Mouse (Mus musculus): ENCODE measurements around the gene Ulk3. TPM values are rescaled to one million over a fixed set of nuclear protein-coding genes. Genes with fewer than 3 reads are reported as not detected.
A peak's percentile ranks its signal among the peaks of the same experiment; 100 is the strongest.

Gene Ulk3
- total and polyA plus RNA-seq, 3 experiments: 2.6 to 11.4 (median 10.0) TPM

DNA sequence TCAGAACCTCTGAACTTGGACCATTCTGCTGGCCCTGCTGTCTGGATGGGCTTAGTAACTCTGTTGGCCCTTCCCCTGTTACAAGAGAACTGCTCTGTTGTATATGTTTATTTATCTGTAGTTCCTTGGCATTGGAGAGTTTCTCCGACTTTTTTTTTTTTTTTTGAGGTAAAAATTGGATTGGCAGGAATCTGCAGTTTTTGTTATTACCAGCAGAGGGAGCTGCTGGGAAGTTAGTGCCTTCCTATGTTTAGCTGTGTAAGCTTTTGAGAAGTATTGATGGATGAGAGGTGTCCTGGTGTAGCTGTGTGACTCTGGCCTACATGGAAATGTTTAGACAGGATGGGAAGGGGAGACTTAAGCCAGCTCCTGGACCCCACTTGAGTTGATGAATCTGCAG, 47.9 kb upstream of the Ulk3 start:
- Histone ChIP-seq H3K4me1 (ENCODE audit: control insufficient read depth in 1 of 2, insufficient read depth in 2 of 2) (peaks cover 7 to 23% of the 10 kb centered on the region in 2 experiments), H3K36me3 (replicated peaks in 1 of 2; ENCODE audit: control insufficient read depth in 1 of 2, insufficient read depth in 1 of 2, low read length in 1 of 2) (peaks cover 58 to 76% of the 10 kb centered on the region in 2 experiments), H3K27me3 (replicated peaks) (no peaks in the 10 kb centered on the region), H3K4me2 (ENCODE audit: insufficient read depth, low read depth, poor library complexity, severe bottlenecking) (no peak overlapping the region), H3K9ac (ENCODE audit: insufficient read depth, low read depth) (no peak overlapping the region), H3K27ac (ENCODE audit: insufficient read depth, low read depth) (no peak overlapping the region), H3K79me2 (replicated peaks; ENCODE audit: control insufficient read depth, extremely low read depth, insufficient read depth, poor library complexity, severe bottlenecking) (peaks cover 10% of the 10 kb centered on the region), H3K4me3 (replicated peaks in 1 of 3; ENCODE audit: low read depth in 2 of 3, low read length in 2 of 3, poor library complexity in 1 of 3) (no peak overlapping the region), H3K9me3 (replicated peaks; ENCODE audit: low read length) (no peaks in the 10 kb centered on the region)
- dilution Hi-C loops (cut with MboI; ENCODE audit: extremely low pct_ligation_motif_present, extremely low pct_unique_long_range_greater_than_20kb, low sequenced_read_pairs) (no loop called here), in situ Hi-C loops (cut with MboI; ENCODE audit: low pct_ligation_motif_present, low pct_unique_long_range_greater_than_20kb, low sequenced_read_pairs) (no loop called here)
- TF ChIP-seq IRF4 (IDR thresholded peaks at IDR 0.05; ENCODE audit: low read depth, low read length) (no peak), USF1 (IDR thresholded peaks at IDR 0.05; ENCODE audit: low read depth, low read length) (no peak), MXI1 (IDR thresholded peaks at IDR 0.05; ENCODE audit: low read depth, low read length) (no peak), NELFE (IDR thresholded peaks at IDR 0.05; ENCODE audit: low read depth, low read length) (no peak), PAX5 (IDR thresholded peaks at IDR 0.05; ENCODE audit: low read length) (no peak), CTCF (conservative IDR thresholded peaks at IDR 0.05 in 1 of 2, IDR thresholded peaks at IDR 0.05 in 1 of 2; ENCODE audit: low read depth in 2 of 2, low read length in 2 of 2) (peak; percentile 71 to 78), ZNF384 (IDR thresholded peaks at IDR 0.05; ENCODE audit: low read depth, low read length) (peak; percentile 96), ZC3H11A (IDR thresholded peaks at IDR 0.05; ENCODE audit: low read depth, low read length) (no peak), BHLHE40 (IDR thresholded peaks at IDR 0.05; ENCODE audit: low read depth, low read length) (no peak), MYC (IDR thresholded peaks at IDR 0.05; ENCODE audit: low read depth, low read length) (no peak), RCOR1 (conservative IDR thresholded peaks at IDR 0.05; ENCODE audit: low read depth, low read length) (no peak), EP300 (IDR thresholded peaks at IDR 0.05; ENCODE audit: low read length) (no peak), ZKSCAN1 (IDR thresholded peaks at IDR 0.05; ENCODE audit: borderline replicate concordance, low read depth, low read length) (no peak), POLR2AphosphoS2 (IDR thresholded peaks at IDR 0.05; ENCODE audit: low read depth, low read length) (no peak), RAD21 (IDR thresholded peaks at IDR 0.05; ENCODE audit: low read depth, low read length) (peak; percentile 68), ETS1 (conservative IDR thresholded peaks at IDR 0.05; ENCODE audit: low read depth, low read length) (no peak), SMC3 (IDR thresholded peaks at IDR 0.05; ENCODE audit: low read depth, low read length) (peak; percentile 71)
- DNase-seq (ENCODE audit: extremely low read depth): no peak

DNA sequence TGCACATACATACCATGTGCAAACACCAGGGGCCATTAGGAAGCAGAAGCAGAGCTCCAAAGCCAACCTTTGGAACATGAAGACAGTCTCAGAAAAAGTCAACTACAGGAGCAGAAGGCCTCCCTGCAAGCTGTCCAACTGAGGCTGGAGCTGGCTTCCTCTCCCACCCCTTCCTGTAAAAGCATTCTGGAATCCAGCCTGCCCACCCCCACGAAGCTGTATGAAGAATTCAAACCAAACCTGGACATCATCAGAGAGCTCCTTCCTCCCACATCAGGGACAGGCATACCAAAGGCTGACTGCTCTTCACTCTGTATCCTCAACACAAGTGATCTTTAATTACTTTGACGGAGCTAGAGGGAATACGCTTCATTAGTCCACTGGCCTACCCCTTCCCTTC, 45.3 kb upstream of the Ulk3 start:
- no peak overlapping the region for H3K27ac ChIP-seq (ENCODE audit: insufficient read depth, low read depth)
- H3K9ac ChIP-seq (ENCODE audit: insufficient read depth, low read depth): no peak overlapping the region
- peaks cover 3 to 11% of the 10 kb centered on the region in 2 experiments; a peak in 3 of 4 replicates for H3K4me1 ChIP-seq (ENCODE audit: control insufficient read depth in 1 of 2, insufficient read depth in 2 of 2)
- H3K27me3 ChIP-seq (replicated peaks): no peaks in the 10 kb centered on the region
- no peak for TF ChIP-seq NRF1 (IDR thresholded peaks at IDR 0.05; ENCODE audit: low read depth, low read length)
- no peak for TF ChIP-seq TBP (conservative IDR thresholded peaks at IDR 0.05; ENCODE audit: low read depth, low read length)
- no peak for TF ChIP-seq USF1 (IDR thresholded peaks at IDR 0.05; ENCODE audit: low read depth, low read length)
- no peak for TF ChIP-seq CHD1 (IDR thresholded peaks at IDR 0.05; ENCODE audit: low read depth, low read length)
- TF ChIP-seq POLR2A (IDR thresholded peaks at IDR 0.05; ENCODE audit: low read depth, low read length): peak; percentile 19; the same call in 1 of the 2 replicates
- dilution Hi-C loops (cut with MboI; ENCODE audit: extremely low pct_ligation_motif_present, extremely low pct_unique_long_range_greater_than_20kb, low sequenced_read_pairs) (no loop called here), in situ Hi-C loops (cut with MboI; ENCODE audit: low pct_ligation_motif_present, low pct_unique_long_range_greater_than_20kb, low sequenced_read_pairs) (no loop called here)
- peaks cover 82 to 97% of the 10 kb centered on the region in 2 experiments for H3K36me3 ChIP-seq (replicated peaks in 1 of 2; ENCODE audit: control insufficient read depth in 1 of 2, insufficient read depth in 1 of 2, low read length in 1 of 2)
- no peak overlapping the region for H3K4me3 ChIP-seq (replicated peaks in 1 of 3; ENCODE audit: low read depth in 2 of 3, low read length in 2 of 3, poor library complexity in 1 of 3)
- no peaks in the 10 kb centered on the region for H3K9me3 ChIP-seq (replicated peaks; ENCODE audit: low read length)
- no peaks in the 10 kb centered on the region for H3K79me2 ChIP-seq (replicated peaks; ENCODE audit: control insufficient read depth, extremely low read depth, insufficient read depth, poor library complexity, severe bottlenecking)
- no peak overlapping the region for H3K4me2 ChIP-seq (ENCODE audit: insufficient read depth, low read depth, poor library complexity, severe bottlenecking)
- DNase-seq (ENCODE audit: extremely low read depth): no peak

Measured in CH12.LX (cell line).